Mouse (Mus musculus) CH12.LX (cell line): Measurements from ENCODE around the gene Det1. TPM values are rescaled to one million over a fixed set of nuclear protein-coding genes. Genes with fewer than 3 reads are reported as not detected.
A peak's percentile ranks its signal among the peaks of the same experiment; 100 is the strongest.

ENCODE experiments used
- DNase-seq: peaks from one replicate; pipeline ENCODE4 v3.0.0-alpha.2; 2013; ENCODE audit errors: extremely low read depth
- H3K27ac ChIP-seq: 2 replicates; pipeline ENCODE4 v1.5.1; 2012; ENCODE audit warnings: low read depth, mild to moderate bottlenecking, control low read depth, moderate library complexity; ENCODE audit not compliant: insufficient read depth
- H3K27me3 ChIP-seq: replicated peaks from 2 replicates; pipeline ENCODE3; 2012; ENCODE audit warnings: inconsistent platforms
- H3K36me3 ChIP-seq, 2 experiments: replicated peaks in 1 of 2; 2 replicates each; pipeline versions ENCODE3 to v1.6.1; 2012; ENCODE audit warnings: inconsistent platforms in 1 of 2, low read length in 1 of 2, mild to moderate bottlenecking in 1 of 2, mixed read lengths in 1 of 2, moderate library complexity in 1 of 2; ENCODE audit not compliant: control insufficient read depth in 1 of 2, insufficient read depth in 1 of 2
- H3K4me1 ChIP-seq, 2 experiments: 2 replicates each; pipeline ENCODE4 v1.6.1; 2012; ENCODE audit warnings: inconsistent platforms in 1 of 2, moderate library complexity in 1 of 2; ENCODE audit not compliant: insufficient read depth in 2 of 2, control insufficient read depth in 1 of 2
- H3K4me2 ChIP-seq: 2 replicates; pipeline ENCODE4 v1.6.1; 2012; ENCODE audit warnings: low read depth, mild to moderate bottlenecking, control low read depth; ENCODE audit not compliant: poor library complexity, insufficient read depth, severe bottlenecking
- H3K4me3 ChIP-seq, 3 experiments: fragments of 150-350 bp in 1 of 3; sonication (generic) in 1 of 3; replicated peaks in 1 of 3; 2 replicates each; pipeline versions ENCODE3 to v1.5.1; 2011 to 2012; ENCODE audit warnings: low read depth in 2 of 3, low read length in 2 of 3, mild to moderate bottlenecking in 2 of 3, moderate library complexity in 2 of 3, control low read depth in 1 of 3, improper control_type of control experiment in 1 of 3, inconsistent platforms in 1 of 3, mixed read lengths in 1 of 3; ENCODE audit not compliant: poor library complexity in 1 of 3
- H3K79me2 ChIP-seq: replicated peaks from 2 replicates; pipeline ENCODE4 v1.6.1; 2012; ENCODE audit warnings: mild to moderate bottlenecking, moderate library complexity; ENCODE audit not compliant: control insufficient read depth, poor library complexity, insufficient read depth, severe bottlenecking; ENCODE audit errors: extremely low read depth
- H3K9ac ChIP-seq: 2 replicates; pipeline ENCODE4 v1.6.1; 2012; ENCODE audit warnings: low read depth, mild to moderate bottlenecking, control low read depth, moderate library complexity; ENCODE audit not compliant: insufficient read depth
- H3K9me3 ChIP-seq: replicated peaks from 2 replicates; pipeline ENCODE3; 2012; ENCODE audit warnings: low read length, inconsistent platforms, mixed read lengths
- CHD2 ChIP-seq: IDR thresholded peaks from 2 replicates; pipeline ENCODE4 v1.6.1; 2011; ENCODE audit warnings: low read length, improper control_type of control experiment
- CTCF ChIP-seq, 2 experiments: IDR thresholded peaks in 1 of 2; conservative IDR thresholded peaks in 1 of 2; 2 replicates each; pipeline ENCODE4 v1.5.1; 2011 to 2012; ENCODE audit warnings: low read depth in 2 of 2, low read length in 2 of 2, improper control_type of control experiment in 1 of 2, inconsistent platforms in 1 of 2, mild to moderate bottlenecking in 1 of 2, moderate library complexity in 1 of 2
- E2F4 ChIP-seq: IDR thresholded peaks from 2 replicates; pipeline ENCODE4 v1.6.1; 2011; ENCODE audit warnings: low read depth, low read length, improper control_type of control experiment; ENCODE audit not compliant: insufficient replicate concordance
- ELF1 ChIP-seq: IDR thresholded peaks from 2 replicates; pipeline ENCODE4 v1.6.1; 2014; ENCODE audit warnings: low read depth, mild to moderate bottlenecking, inconsistent platforms, low read length, improper control_type of control experiment
- HCFC1 ChIP-seq: IDR thresholded peaks from 2 replicates; pipeline ENCODE4 v1.6.1; 2012; ENCODE audit warnings: low read depth, mild to moderate bottlenecking, inconsistent platforms, low read length, improper control_type of control experiment
- IRF4 ChIP-seq: IDR thresholded peaks from 2 replicates; pipeline ENCODE4 v1.6.1; 2014; ENCODE audit warnings: low read depth, mild to moderate bottlenecking, inconsistent platforms, low read length, improper control_type of control experiment
- JUN ChIP-seq: IDR thresholded peaks from 2 replicates; pipeline ENCODE4 v1.6.1; 2011; ENCODE audit warnings: low read depth, mild to moderate bottlenecking, low read length, improper control_type of control experiment, moderate library complexity; ENCODE audit not compliant: insufficient read depth
- JUND ChIP-seq: conservative IDR thresholded peaks from 2 replicates; pipeline ENCODE4 v1.6.1; 2011; ENCODE audit warnings: low read depth, low read length, improper control_type of control experiment
- MAX ChIP-seq: IDR thresholded peaks from 2 replicates; pipeline ENCODE4 v1.6.1; 2011; ENCODE audit warnings: low read length, improper control_type of control experiment
- MYC ChIP-seq: IDR thresholded peaks from 2 replicates; pipeline ENCODE4 v1.6.1; 2011; ENCODE audit warnings: low read depth, mild to moderate bottlenecking, improper control_type of control experiment, low read length
- RCOR1 ChIP-seq: conservative IDR thresholded peaks from 2 replicates; pipeline ENCODE4 v1.6.1; 2012; ENCODE audit warnings: low read depth, mild to moderate bottlenecking, inconsistent platforms, low read length, improper control_type of control experiment
- SMC3 ChIP-seq: IDR thresholded peaks from 2 replicates; pipeline ENCODE4 v1.6.1; 2011; ENCODE audit warnings: low read depth, low read length, improper control_type of control experiment
- TBP ChIP-seq: conservative IDR thresholded peaks from 2 replicates; pipeline ENCODE4 v1.6.1; 2011; ENCODE audit warnings: low read depth, low read length, improper control_type of control experiment
- ZKSCAN1 ChIP-seq: IDR thresholded peaks from 2 replicates; pipeline ENCODE4 v1.6.1; 2012; ENCODE audit warnings: low read depth, inconsistent platforms, low read length, improper control_type of control experiment, borderline replicate concordance
- dilution Hi-C: fragments of 300-500 bp; cut with MboI; formaldehyde crosslinking; loops from 2 replicates; pipeline ENCODE4 v1.14.3; 2020; ENCODE audit warnings: low sequenced_read_pairs; ENCODE audit not compliant: extremely low pct_unique_long_range_greater_than_20kb, extremely low pct_ligation_motif_present
- in situ Hi-C: fragments of 300-500 bp; cut with MboI; formaldehyde crosslinking; loops from 3 replicates; pipeline ENCODE4 v1.14.3; 2019; ENCODE audit warnings: low sequenced_read_pairs, low pct_ligation_motif_present, low pct_unique_long_range_greater_than_20kb, mixed read lengths
- polyA plus RNA-seq: library from polyadenylated mRNA; unstranded; fragments of >175 nt; gene quantifications from 2 replicates; pipeline ENCODE4 v1.2.1, GENCODE M21; 2012; ENCODE audit warnings: low read depth; ENCODE audit not compliant: insufficient read length
- total RNA-seq, 2 experiments: library from RNA; depleted of rRNA; stranded (reverse); fragments of 300-350 nt in 1 of 2; fragments of >200 nt in 1 of 2; gene quantifications; 2 replicates each; pipeline ENCODE4 v1.2.3; 2012 to 2014

Gene Det1
- total and polyA plus RNA-seq, 3 experiments = 12.2 to 14.3 (median 12.9) TPM

GRCm38 (mm10) chr7:78855044-78855655, 8.1 kb upstream of the Det1 start:
- no peak overlapping the region for H3K4me2 ChIP-seq
- H3K9me3 ChIP-seq = no peaks in the 10 kb centered on the region
- no peak overlapping the region for H3K27ac ChIP-seq
- H3K36me3 ChIP-seq = no peaks in the 10 kb centered on the region
- H3K79me2 ChIP-seq = no peaks in the 10 kb centered on the region
- H3K9ac ChIP-seq = no peak overlapping the region
- in situ Hi-C loops (no loop called here), dilution Hi-C loops (no loop called here)
- H3K27me3 ChIP-seq = no peaks in the 10 kb centered on the region
- H3K4me1 ChIP-seq = peaks cover 3% of the 10 kb centered on the region in 2 experiments; a peak in 2 of 4 replicates
- TF ChIP-seq E2F4 (no peak), HCFC1 (no peak), IRF4 (no peak), MYC (no peak), JUND (no peak), MAX (no peak), RCOR1 (no peak), ZKSCAN1 (no peak), CHD2 (no peak)
- DNase-seq = no peak
- no peak overlapping the region for H3K4me3 ChIP-seq

- H3K79me2 ChIP-seq = no peaks in the 10 kb centered on the region
- no peak overlapping the region for H3K4me2 ChIP-seq
- peak overlapping the region; percentile 24; the same call in 1 of the 2 replicates for H3K9ac ChIP-seq
- no peaks in the 10 kb centered on the region for H3K36me3 ChIP-seq
- DNase-seq = no peak
- peaks cover 3% of the 10 kb centered on the region in 2 experiments; a peak in 2 of 4 replicates for H3K4me1 ChIP-seq
- H3K9me3 ChIP-seq = no peaks in the 10 kb centered on the region
- H3K4me3 ChIP-seq = no peak overlapping the region
- H3K27me3 ChIP-seq = no peaks in the 10 kb centered on the region
- dilution Hi-C loops (no loop called here), in situ Hi-C loops (no loop called here)
- TF ChIP-seq SMC3 (no peak), ELF1 (peak; percentile 71), MYC (no peak), JUN (no peak), CTCF (conservative IDR thresholded peaks at IDR 0.05 in 1 of 2, IDR thresholded peaks at IDR 0.05 in 1 of 2; ENCODE audit: low read depth in 2 of 2, low read length in 2 of 2) (no peak), TBP (no peak)
- H3K27ac ChIP-seq = no peak overlapping the region
Measured at GRCm38 (mm10) chr7:78854051-78854450, 7.0 kb upstream of the Det1 start.
